Mouse (Mus musculus) midbrain, embryonic 13.5 days (tissue): ENCODE measurements around the gene Cped1. TPM values are rescaled to one million over a fixed set of nuclear protein-coding genes. Genes with fewer than 3 reads are reported as not detected.

ENCODE experiments used
- ATAC-seq: fragments of 200-750 bp; cut with Nextera tagmentation; 2 replicates; pipeline ENCODE4 v1.8.0; 2017; ENCODE audit warnings: mild to moderate bottlenecking, moderate TSS enrichment, moderate library complexity
- H3K27ac ChIP-seq: fragments of 300-500 bp; sonication (generic); 2 replicates; pipeline ENCODE4 v1.5.1; 2015; ENCODE audit warnings: inconsistent platforms, mild to moderate bottlenecking, moderate library complexity
- H3K27me3 ChIP-seq: fragments of 300-500 bp; sonication (generic); 2 replicates; pipeline ENCODE4 v1.6.1; 2015; ENCODE audit warnings: mild to moderate bottlenecking, inconsistent platforms
- H3K36me3 ChIP-seq: fragments of 300-500 bp; sonication (generic); 2 replicates; pipeline ENCODE4 v1.6.1; 2015; ENCODE audit warnings: mild to moderate bottlenecking, inconsistent platforms
- H3K4me1 ChIP-seq: fragments of 300-500 bp; sonication (generic); replicated peaks from 2 replicates; pipeline ENCODE4 v1.6.1; 2015; ENCODE audit warnings: inconsistent platforms
- H3K4me2 ChIP-seq: fragments of 300-500 bp; sonication (generic); replicated peaks from 2 replicates; pipeline ENCODE4 v1.6.1; 2015; ENCODE audit warnings: moderate library complexity, mild to moderate bottlenecking, inconsistent platforms
- H3K4me3 ChIP-seq: fragments of 300-500 bp; sonication (generic); replicated peaks from 2 replicates; pipeline ENCODE4 v1.5.1; 2015; ENCODE audit warnings: mild to moderate bottlenecking, inconsistent platforms
- H3K9ac ChIP-seq: fragments of 300-500 bp; sonication (generic); replicated peaks from 2 replicates; pipeline ENCODE4 v1.6.1; 2015; ENCODE audit warnings: mild to moderate bottlenecking, inconsistent platforms
- H3K9me3 ChIP-seq: fragments of 300-500 bp; sonication (generic); 2 replicates; pipeline ENCODE4 v1.6.1; 2016; ENCODE audit warnings: mild to moderate bottlenecking, inconsistent platforms
- WGBS: fragments of 180-500 bp; shearing (Covaris S2); methylation state at CpG from one replicate; pipeline ENCODE4 v1.1.7; 2015; 5-methylcytosine and 5-hydroxymethylcytosine counted together
- polyA plus RNA-seq: library from polyadenylated mRNA; unstranded; fragments of >200 nt; fragmentation: Nextera tagmentation; extraction: Ambion mirVana; gene quantifications from 2 replicates; pipeline ENCODE4 v1.2.1, GENCODE M21; 2015

Gene Cped1
- polyA plus RNA-seq, 1 experiment from 2014 or later: 3.2 TPM

DNA sequence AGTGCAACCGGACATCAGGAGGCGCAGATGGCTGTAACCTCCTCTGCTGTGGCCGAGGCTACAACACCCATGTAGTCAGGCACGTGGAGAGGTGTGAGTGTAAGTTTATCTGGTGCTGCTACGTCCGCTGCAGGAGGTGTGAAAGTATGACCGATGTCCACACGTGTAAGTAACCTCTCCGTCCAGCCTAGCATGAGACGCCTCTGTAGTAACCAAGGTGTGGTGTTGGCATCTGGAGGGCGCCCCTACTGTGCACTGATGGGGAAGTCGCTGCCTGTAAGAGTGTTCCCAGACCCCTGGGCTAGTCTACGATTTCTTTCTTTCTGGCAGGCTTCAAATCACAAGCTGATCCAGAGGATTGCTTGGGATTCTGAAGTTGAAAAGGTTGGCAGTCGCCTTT lies 312.3 kb downstream of the Cped1 start:
- ATAC-seq: no peak
- Histone ChIP-seq H3K4me3 (no peak overlapping the region), H3K36me3 (no peaks in the 10 kb centered on the region), H3K9me3 (no peaks in the 10 kb centered on the region), H3K27ac (no peak overlapping the region), H3K4me2 (no peak overlapping the region), H3K4me1 (no peaks in the 10 kb centered on the region), H3K9ac (no peak overlapping the region), H3K27me3 (peaks cover 6% of the 10 kb centered on the region; the same call in 1 of the 2 replicates)
- 62% methylated on average over 14 of the region's 14 CpGs for WGBS

Other genes starting within 250 kb of the Cped1 start
- gene Tspan12, start 133.4 kb upstream of the Cped1 start, polyA plus RNA-seq: 55.0 and 56.5 TPM in 2 replicates
- gene Ing3, start 36.3 kb upstream of the Cped1 start, polyA plus RNA-seq: 46.2 and 63.1 TPM in 2 replicates